Mouse (Mus musculus) limb, embryonic 14.5 days (tissue): ENCODE results near the gene Ano4. TPM values are rescaled to one million over a fixed set of nuclear protein-coding genes. Genes with fewer than 3 reads are reported as not detected.
A peak's percentile ranks its signal among the peaks of the same experiment; 100 is the strongest.

Experiments
- ATAC-seq: fragments of 200-750 bp; cut with Nextera tagmentation; 2 replicates; pipeline ENCODE4 v1.8.0; 2017; ENCODE audit warnings: low read depth, moderate number of reproducible peaks, moderate TSS enrichment; ENCODE audit not compliant: low FRiP score
- DNase-seq: peaks from one replicate; pipeline ENCODE4 v3.0.0-alpha.2; 2015; ENCODE audit warnings: low spot score
- H3K27ac ChIP-seq: fragments of 300-500 bp; sonication (generic); replicated peaks from 2 replicates; pipeline ENCODE4 v1.5.1; 2014; ENCODE audit warnings: low read depth, mild to moderate bottlenecking, low read length, moderate library complexity, mixed read lengths
- H3K27me3 ChIP-seq: fragments of 300-500 bp; sonication (generic); 2 replicates; pipeline ENCODE4 v1.6.1; 2014; ENCODE audit warnings: low read length, mixed read lengths; ENCODE audit not compliant: control insufficient read depth, insufficient read depth
- H3K36me3 ChIP-seq: fragments of 300-500 bp; sonication (generic); 2 replicates; pipeline ENCODE4 v1.6.1; 2014; ENCODE audit warnings: mild to moderate bottlenecking, low read length, moderate library complexity, mixed read lengths; ENCODE audit not compliant: control insufficient read depth, insufficient read depth
- H3K4me1 ChIP-seq: fragments of 300-500 bp; sonication (generic); 2 replicates; pipeline ENCODE4 v1.6.1; 2014; ENCODE audit warnings: antibody characterized with exemption, low read length, mixed read lengths; ENCODE audit not compliant: control insufficient read depth, insufficient read depth
- H3K4me2 ChIP-seq: fragments of 300-500 bp; sonication (generic); replicated peaks from 2 replicates; pipeline ENCODE4 v1.6.1; 2014; ENCODE audit warnings: low read depth, mild to moderate bottlenecking, low read length, moderate library complexity; ENCODE audit not compliant: severe bottlenecking
- H3K4me3 ChIP-seq: fragments of 300-500 bp; sonication (generic); replicated peaks from 2 replicates; pipeline ENCODE4 v1.5.1; 2014; ENCODE audit warnings: low read length
- H3K9ac ChIP-seq: fragments of 300-500 bp; sonication (generic); 2 replicates; pipeline ENCODE4 v1.6.1; 2014; ENCODE audit warnings: mild to moderate bottlenecking, low read depth, low read length, moderate library complexity; ENCODE audit not compliant: severe bottlenecking
- H3K9me3 ChIP-seq: fragments of 300-500 bp; sonication (generic); 2 replicates; pipeline ENCODE4 v1.6.1; 2016; ENCODE audit warnings: low read length; ENCODE audit not compliant: control insufficient read depth
- POLR2A ChIP-seq: fragments of 200-500 bp; IDR thresholded peaks from 2 replicates; pipeline ENCODE4 v1.8.0; 2012; ENCODE audit warnings: inconsistent platforms, mild to moderate bottlenecking, moderate library complexity, borderline replicate concordance; ENCODE audit not compliant: insufficient read depth, insufficient read length; ENCODE audit errors: extremely low read depth
- WGBS: fragments of 180-500 bp; shearing (Covaris S2); extraction: QIAGEN DNeasy Blood & Tissue Kit; methylation state at CpG from one replicate; pipeline ENCODE4 v1.1.7; 2014; 5-methylcytosine and 5-hydroxymethylcytosine counted together
- polyA plus RNA-seq, 2 experiments: library from polyadenylated mRNA; depleted of rRNA in 1 of 2; stranded (reverse) in 1 of 2; unstranded in 1 of 2; fragments of >200 nt; fragmentation: Nextera tagmentation in 1 of 2; extraction: Ambion mirVana in 1 of 2; gene quantifications; 2 replicates each; pipeline versions ENCODE4 v1.2.1 to v1.2.3; 2012 to 2014

The Ano4 gene
- polyA plus RNA-seq, 2 experiments: 0.50 to 1.0 TPM

GRCm38 (mm10) chr10:89345196-89345533 lies 603 bp upstream of the Ano4 start:
- no peak overlapping the region; the same call in 1 of the 2 replicates for H3K9ac ChIP-seq
- H3K9me3 ChIP-seq: no peaks in the 10 kb centered on the region
- H3K4me2 ChIP-seq: peak overlapping the region; percentile 97
- ATAC-seq (0 out of 2 replicates have a peak, but pooled peaks have one; percentile 34), DNase-seq (peak; percentile 11)
- H3K27me3 ChIP-seq: peaks cover 43% of the 10 kb centered on the region
- no peaks in the 10 kb centered on the region for H3K4me1 ChIP-seq
- TF ChIP-seq POLR2A: no peak
- H3K27ac ChIP-seq: no peak overlapping the region
- no peaks in the 10 kb centered on the region for H3K36me3 ChIP-seq
- peak overlapping the region; percentile 52 for H3K4me3 ChIP-seq
- WGBS: 48% methylated on average over 4 of the region's 4 CpGs

- no peak for ATAC-seq
- Histone ChIP-seq H3K27me3 (peaks cover 43% of the 10 kb centered on the region), H3K4me3 (peak overlapping the region; percentile 52), H3K36me3 (no peaks in the 10 kb centered on the region), H3K4me1 (no peaks in the 10 kb centered on the region), H3K9ac (peak overlapping the region; percentile 51), H3K4me2 (peak overlapping the region; percentile 97), H3K27ac (no peak overlapping the region), H3K9me3 (no peaks in the 10 kb centered on the region)
- no peak for DNase-seq
- TF ChIP-seq POLR2A: no peak
- WGBS: 17% methylated on average over 4 of the region's 4 CpGs
Observed at GRCm38 (mm10) chr10:89344132-89344490, 451 bp downstream of the Ano4 start.

- Histone ChIP-seq H3K27me3 (peaks cover 43% of the 10 kb centered on the region), H3K9me3 (no peaks in the 10 kb centered on the region), H3K4me1 (no peaks in the 10 kb centered on the region), H3K36me3 (no peaks in the 10 kb centered on the region), H3K9ac (no peak overlapping the region), H3K27ac (no peak overlapping the region), H3K4me2 (no peak overlapping the region), H3K4me3 (no peak overlapping the region)
- TF ChIP-seq POLR2A: no peak
- DNase-seq (no peak), ATAC-seq (no peak)
- WGBS: 14% methylated on average over 8 of the region's 8 CpGs
Observed at GRCm38 (mm10) chr10:89343716-89344115, 846 bp downstream of the Ano4 start.

GRCm38 (mm10) chr10:89330261-89330660 lies 14.3 kb downstream of the Ano4 start:
- ATAC-seq (no peak), DNase-seq (no peak)
- no peaks in the 10 kb centered on the region for H3K36me3 ChIP-seq
- H3K27ac ChIP-seq: no peak overlapping the region
- no peaks in the 10 kb centered on the region for H3K4me1 ChIP-seq
- H3K9ac ChIP-seq: no peak overlapping the region
- TF ChIP-seq POLR2A: no peak
- H3K27me3 ChIP-seq: no peaks in the 10 kb centered on the region
- no peak overlapping the region for H3K4me3 ChIP-seq
- no peaks in the 10 kb centered on the region for H3K9me3 ChIP-seq
- H3K4me2 ChIP-seq: no peak overlapping the region
- whole genome bisulfite sequencing: 100% methylated on average over 1 of the region's 1 CpGs

- H3K4me1 ChIP-seq: no peaks in the 10 kb centered on the region
- no peak overlapping the region for H3K4me3 ChIP-seq
- DNase-seq (no peak), ATAC-seq (no peak)
- H3K4me2 ChIP-seq: no peak overlapping the region
- 85% methylated on average over 8 of the region's 8 CpGs for WGBS
- no peaks in the 10 kb centered on the region for H3K36me3 ChIP-seq
- no peak overlapping the region for H3K9ac ChIP-seq
- H3K27ac ChIP-seq: no peak overlapping the region
- H3K9me3 ChIP-seq: no peaks in the 10 kb centered on the region
- TF ChIP-seq POLR2A: no peak
- no peaks in the 10 kb centered on the region for H3K27me3 ChIP-seq
Observed at GRCm38 (mm10) chr10:89329806-89330205, 14.8 kb downstream of the Ano4 start.

- H3K4me1 ChIP-seq: no peaks in the 10 kb centered on the region
- no peaks in the 10 kb centered on the region for H3K27me3 ChIP-seq
- TF ChIP-seq POLR2A: no peak
- no peak overlapping the region for H3K9ac ChIP-seq
- DNase-seq: no peak
- no peak for ATAC-seq
- H3K9me3 ChIP-seq: no peaks in the 10 kb centered on the region
- H3K36me3 ChIP-seq: no peaks in the 10 kb centered on the region
- 76% methylated on average over 8 of the region's 8 CpGs for WGBS
- H3K4me3 ChIP-seq: no peak overlapping the region
- H3K27ac ChIP-seq: no peak overlapping the region
- no peak overlapping the region for H3K4me2 ChIP-seq
Observed at GRCm38 (mm10) chr10:89328876-89329275, 15.7 kb downstream of the Ano4 start.
